Mouse (Mus musculus) heart, adult 2 months (tissue): ENCODE results near the gene Gtf2ird2. TPM values are rescaled to one million over a fixed set of nuclear protein-coding genes. Genes with fewer than 3 reads are reported as not detected.

Experiments
- DNase-seq, 2 experiments: peaks; one replicate each; pipeline ENCODE4 v3.0.0; 2021
- H3K27ac ChIP-seq: fragments of 200-600 bp; 2 replicates; pipeline ENCODE4 v1.8.1; 2022
- H3K27me3 ChIP-seq: fragments of 200-500 bp; 2 replicates; pipeline ENCODE4 v1.6.1; 2012; ENCODE audit warnings: mild to moderate bottlenecking, low read length, inconsistent platforms, mixed read lengths; ENCODE audit not compliant: control insufficient read depth, insufficient read depth
- H3K36me3 ChIP-seq: fragments of 200-500 bp; 2 replicates; pipeline ENCODE4 v1.6.1; 2012; ENCODE audit warnings: low read length, inconsistent platforms; ENCODE audit not compliant: control insufficient read depth, insufficient read depth
- H3K4me1 ChIP-seq: fragments of 200-500 bp; 2 replicates; pipeline ENCODE4 v1.6.1; 2011; ENCODE audit warnings: low read length; ENCODE audit not compliant: control insufficient read depth, insufficient read depth
- H3K4me3 ChIP-seq: fragments of 200-600 bp; 2 replicates; pipeline ENCODE4 v1.8.1; 2022
- H3K79me2 ChIP-seq: fragments of 200-500 bp; replicated peaks from 2 replicates; pipeline ENCODE4 v1.6.1; 2012; ENCODE audit warnings: mild to moderate bottlenecking, inconsistent platforms, low read length, moderate library complexity, mixed read lengths; ENCODE audit not compliant: control insufficient read depth, insufficient read depth
- H3K9ac ChIP-seq: fragments of 200-500 bp; 2 replicates; pipeline ENCODE4 v1.6.1; 2012; ENCODE audit warnings: low read depth, mild to moderate bottlenecking, control low read depth, inconsistent platforms, low read length, mixed read lengths
- CTCF ChIP-seq: fragments of 200-600 bp; IDR thresholded peaks from 2 replicates; pipeline ENCODE4 v1.8.1; 2022; ENCODE audit warnings: antibody characterized with exemption, mild to moderate bottlenecking, moderate library complexity
- EP300 ChIP-seq: fragments of 200-500 bp; IDR thresholded peaks from 2 replicates; pipeline ENCODE4 v1.6.1; 2011; ENCODE audit warnings: low read depth, low read length, control low read depth; ENCODE audit not compliant: insufficient read depth
- POLR2A ChIP-seq: fragments of 200-500 bp; IDR thresholded peaks from 2 replicates; pipeline ENCODE4 v1.6.1; 2011; ENCODE audit warnings: mild to moderate bottlenecking, low read depth, low read length, control low read depth; ENCODE audit not compliant: insufficient read depth
- WGBS: fragments of 180-500 bp; shearing (Covaris S2); methylation state at CpG from one replicate; pipeline ENCODE4 v1.1.7; 2018; 5-methylcytosine and 5-hydroxymethylcytosine counted together
- intact Hi-C: fragments of 180-260 bp; cut with DNase I; formaldehyde crosslinking; loops from one replicate; pipeline ENCODE4 v1.15.1; 2025
- polyA plus RNA-seq: library from polyadenylated mRNA; depleted of rRNA; stranded (reverse); fragments of >200 nt; gene quantifications from 2 replicates; pipeline ENCODE4 v1.2.3, GENCODE M21; 2012
- total RNA-seq, 2 experiments: library from RNA; stranded (reverse); gene quantifications; 2 replicates each; pipeline ENCODE4 v1.2.3; 2021

Gene Gtf2ird2
- total and polyA plus RNA-seq, 3 experiments, result 3.7 to 5.7 (median 5.3) TPM

- H3K36me3 ChIP-seq, result no peaks in the 10 kb centered on the region
- H3K4me3 ChIP-seq, result no peak overlapping the region
- 83% methylated on average over 7 of the region's 7 CpGs for WGBS
Observed at GRCm38 (mm10) chr5:134166642-134167041, 17.2 kb upstream of the Gtf2ird2 start.

GRCm38 (mm10) chr5:134168033-134168432, 15.8 kb upstream of the Gtf2ird2 start:
- H3K4me3 ChIP-seq, result no peak overlapping the region
- no peaks in the 10 kb centered on the region for H3K27me3 ChIP-seq
- H3K4me1 ChIP-seq, result no peaks in the 10 kb centered on the region
- intact Hi-C loops, result no loop called here
- DNase-seq, result no peak
- 94% methylated on average over 9 of the region's 9 CpGs for WGBS
- no peak overlapping the region for H3K9ac ChIP-seq
- TF ChIP-seq CTCF, result no peak
- no peak for TF ChIP-seq POLR2A
- TF ChIP-seq EP300, result no peak
- no peaks in the 10 kb centered on the region for H3K36me3 ChIP-seq
- no peak overlapping the region for H3K27ac ChIP-seq
- no peaks in the 10 kb centered on the region for H3K79me2 ChIP-seq

More at GRCm38 (mm10) chr5:134166642-134167041, 17.2 kb upstream of the Gtf2ird2 start:
- Histone ChIP-seq H3K79me2 (no peaks in the 10 kb centered on the region), H3K9ac (no peak overlapping the region), H3K4me1 (no peaks in the 10 kb centered on the region), H3K27me3 (no peaks in the 10 kb centered on the region), H3K27ac (no peak overlapping the region)
- TF ChIP-seq CTCF (no peak), POLR2A (no peak), EP300 (no peak)
- no peak for DNase-seq
- intact Hi-C loops, result no loop called here

GRCm38 (mm10) chr5:134169231-134169630, 14.6 kb upstream of the Gtf2ird2 start:
- Histone ChIP-seq H3K36me3 (no peaks in the 10 kb centered on the region), H3K9ac (no peak overlapping the region), H3K4me1 (no peaks in the 10 kb centered on the region), H3K27ac (no peak overlapping the region), H3K4me3 (no peak overlapping the region), H3K79me2 (no peaks in the 10 kb centered on the region; the same call in 1 of the 2 replicates), H3K27me3 (no peaks in the 10 kb centered on the region)
- 94% methylated on average over 10 of the region's 10 CpGs for WGBS
- no peak for DNase-seq
- TF ChIP-seq POLR2A (no peak), CTCF (no peak), EP300 (no peak)
- intact Hi-C loops, result no loop called here

- Histone ChIP-seq H3K4me3 (no peak overlapping the region), H3K36me3 (no peaks in the 10 kb centered on the region), H3K4me1 (no peaks in the 10 kb centered on the region), H3K79me2 (no peaks in the 10 kb centered on the region; the same call in 1 of the 2 replicates), H3K27me3 (no peaks in the 10 kb centered on the region), H3K9ac (no peak overlapping the region), H3K27ac (no peak overlapping the region)
- DNase-seq, result no peak
- WGBS, result 89% methylated on average over 8 of the region's 8 CpGs
- intact Hi-C loops, result no loop called here
- TF ChIP-seq CTCF (no peak), EP300 (no peak), POLR2A (no peak)
Observed at GRCm38 (mm10) chr5:134170167-134170566, 13.7 kb upstream of the Gtf2ird2 start.

- Histone ChIP-seq H3K9ac (no peak overlapping the region), H3K4me1 (peaks cover 3% of the 10 kb centered on the region; the same call in 1 of the 2 replicates), H3K4me3 (no peak overlapping the region), H3K79me2 (no peaks in the 10 kb centered on the region; the same call in 1 of the 2 replicates), H3K27ac (no peak overlapping the region), H3K27me3 (no peaks in the 10 kb centered on the region), H3K36me3 (no peaks in the 10 kb centered on the region)
- DNase-seq, result no peak
- intact Hi-C loops, result no loop called here
- no peak for TF ChIP-seq POLR2A
- peak; percentile 62 for TF ChIP-seq CTCF
- no peak for TF ChIP-seq EP300
- 41% methylated on average over 4 of the region's 4 CpGs for WGBS
Observed at GRCm38 (mm10) chr5:134173206-134173605, 10.6 kb upstream of the Gtf2ird2 start.

GRCm38 (mm10) chr5:134175696-134176095, 8.1 kb upstream of the Gtf2ird2 start:
- no peaks in the 10 kb centered on the region for H3K27me3 ChIP-seq
- intact Hi-C loops, result loop anchor here (5.0 kb wide), 1 partner anchor 78 kb away; the partner anchor contains the start of gene Castor2
- TF ChIP-seq CTCF (no peak), POLR2A (no peak), EP300 (no peak)
- peaks cover 3% of the 10 kb centered on the region; the same call in 1 of the 2 replicates for H3K4me1 ChIP-seq
- no peaks in the 10 kb centered on the region; the same call in 1 of the 2 replicates for H3K79me2 ChIP-seq
- H3K27ac ChIP-seq, result no peak overlapping the region
- WGBS, result 13% methylated on average over 10 of the region's 10 CpGs
- peak overlapping the region; percentile 77 for H3K9ac ChIP-seq
- peak overlapping the region; percentile 98 for H3K4me3 ChIP-seq
- DNase-seq, result no peak
- H3K36me3 ChIP-seq, result no peaks in the 10 kb centered on the region
